Mouse (Mus musculus): ENCODE data around the gene Sult2a8. TPM values are rescaled to one million over a fixed set of nuclear protein-coding genes. Genes with fewer than 3 reads are reported as not detected.
"Not testable (repeated sequence)": the region's sequence is repeated elsewhere in the genome, so short reads cannot be mapped to it uniquely, and the experiment has no call there.

Gene Sult2a8
- not detected in 2 replicates for total RNA-seq (2017)

DNA sequence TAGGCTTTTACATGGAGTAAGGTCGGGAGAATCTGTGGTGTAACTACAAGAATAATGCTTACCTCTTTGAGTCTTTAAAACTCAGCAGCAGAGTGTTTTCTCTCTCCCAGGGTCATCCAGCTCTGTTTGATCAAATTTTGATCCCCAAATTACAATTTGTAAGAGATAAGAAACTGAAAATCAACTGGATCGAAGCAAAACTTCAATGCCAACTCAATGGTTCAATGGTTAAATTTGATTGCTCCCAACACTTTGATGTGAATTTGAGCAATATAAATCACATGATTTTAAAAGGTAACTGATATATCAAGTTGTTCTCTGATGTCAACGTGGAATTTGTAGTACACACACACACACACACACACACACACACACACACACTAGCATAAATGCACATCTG lies at the start of gene Sult2a8:
Sult2a8 (minus strand) TSS at position 236 of the 400 bp plus-strand sequence.
- ATAC-seq (replicated peaks; ENCODE audit: low read depth, poor library complexity, severe bottlenecking): no peak

GRCm38 (mm10) chr7:14494130-14494529 lies 47.6 kb upstream of the Sult2a8 start, which contains the start of gene Sult2a7:
Gene Sult2a7, minus strand, starts transcription at chr7:14494230.
- no peak for ATAC-seq (replicated peaks; ENCODE audit: low read depth, poor library complexity, severe bottlenecking)

GRCm38 (mm10) chr7:14492886-14493285 lies 46.3 kb upstream of the Sult2a8 start:
- ATAC-seq (replicated peaks; ENCODE audit: low read depth, poor library complexity, severe bottlenecking): no peak

DNA sequence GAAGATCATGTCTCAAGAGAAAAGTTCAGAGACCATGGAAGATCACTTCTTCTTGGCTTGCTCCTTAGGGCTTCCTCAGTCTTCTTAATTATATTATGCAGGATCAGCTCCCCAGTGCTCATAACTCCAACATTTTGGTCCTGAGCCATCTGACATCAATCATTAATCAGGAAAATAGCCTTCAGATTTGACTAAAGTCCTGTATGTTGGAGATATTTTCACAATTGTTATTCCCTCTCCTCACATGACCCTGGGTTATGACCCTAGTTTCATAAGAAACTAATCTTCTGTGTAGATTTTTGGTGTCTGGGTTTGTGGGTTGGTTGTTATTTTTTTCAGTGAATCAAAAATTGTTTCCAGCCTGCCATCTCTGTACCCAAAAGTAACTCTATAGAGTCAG lies 7.0 kb downstream of the Sult2a8 start:
- no peak for ATAC-seq (replicated peaks; ENCODE audit: low read depth, poor library complexity, severe bottlenecking)

- no peak for ATAC-seq (replicated peaks; ENCODE audit: low read depth, poor library complexity, severe bottlenecking)
Observed at GRCm38 (mm10) chr7:14438484-14438883, 8.1 kb downstream of the Sult2a8 start.

DNA sequence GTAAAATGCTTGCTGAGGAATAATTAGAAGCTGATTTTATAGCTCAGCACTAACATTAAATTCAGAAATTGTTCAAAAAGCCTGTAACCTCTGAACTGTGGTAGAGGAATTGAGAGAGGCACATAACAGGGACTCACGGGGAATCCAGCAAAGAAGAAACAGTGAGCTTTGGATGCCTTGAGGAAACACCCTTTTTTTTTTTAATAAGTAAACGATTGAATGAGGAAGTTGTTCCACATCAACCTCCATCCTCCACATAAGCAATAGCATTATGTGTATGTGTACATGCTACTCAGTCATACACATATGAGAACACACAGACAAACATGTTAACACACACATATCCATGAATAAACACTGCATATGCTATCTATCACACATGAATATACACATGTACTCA lies 8.5 kb downstream of the Sult2a8 start:
- ATAC-seq (replicated peaks; ENCODE audit: low read depth, poor library complexity, severe bottlenecking): no peak

DNA sequence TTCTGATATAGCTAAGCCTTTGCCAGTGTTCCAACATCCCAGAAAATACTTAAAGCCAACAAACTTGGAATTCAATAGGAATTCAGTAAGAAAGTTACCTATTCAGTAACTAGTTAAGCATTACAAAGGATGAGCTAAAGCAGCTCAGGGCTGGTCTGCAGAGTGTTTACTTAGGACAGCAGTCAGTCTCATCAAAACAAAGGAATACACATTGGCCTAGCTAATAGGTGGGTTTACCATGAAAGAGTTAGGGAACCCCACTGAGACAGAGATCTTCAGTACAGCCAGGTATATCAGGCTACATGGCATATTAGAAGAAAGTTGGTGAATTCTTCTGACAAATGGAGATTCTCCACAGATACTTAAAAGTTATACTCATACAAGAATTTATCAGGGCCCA lies 47.2 kb downstream of the Sult2a8 start:
- not testable (repeated sequence) for ATAC-seq (replicated peaks; ENCODE audit: low read depth, poor library complexity, severe bottlenecking)

GRCm38 (mm10) chr7:14396462-14396861 lies 50.1 kb downstream of the Sult2a8 start:
- no peak for ATAC-seq (replicated peaks; ENCODE audit: low read depth, poor library complexity, severe bottlenecking)

Other genes starting within 250 kb of the Sult2a8 start
- not detected in 2 replicates for gene Sult2a6, start 191.9 kb downstream of the Sult2a8 start, total RNA-seq (2017)
- gene Obox8, start 113.2 kb downstream of the Sult2a8 start, total RNA-seq (2017): not detected in 2 replicates
- gene Sult2a7, start 47.5 kb upstream of the Sult2a8 start, total RNA-seq (2017): not detected in 2 replicates
- not detected in 2 replicates for gene Vmn1r90, start 116.7 kb upstream of the Sult2a8 start, total RNA-seq (2017)
- gene Obox7, start 212.7 kb upstream of the Sult2a8 start, total RNA-seq (2017): not detected in 2 replicates